Mouse (Mus musculus) right cerebral cortex, postnatal 36 days (tissue): Measurements from ENCODE around the gene Tbl3.
"Not testable (repeated sequence)": the region's sequence is repeated elsewhere in the genome, so short reads cannot be mapped to it uniquely, and the experiment has no call there.

ENCODE experiments used
- DNase-seq, 2 experiments: peaks; one replicate each; pipeline ENCODE4 v3.0.0; 2022; ENCODE audit warnings: low spot score in 2 of 2, mixed read lengths in 1 of 2

The Tbl3 gene

DNA sequence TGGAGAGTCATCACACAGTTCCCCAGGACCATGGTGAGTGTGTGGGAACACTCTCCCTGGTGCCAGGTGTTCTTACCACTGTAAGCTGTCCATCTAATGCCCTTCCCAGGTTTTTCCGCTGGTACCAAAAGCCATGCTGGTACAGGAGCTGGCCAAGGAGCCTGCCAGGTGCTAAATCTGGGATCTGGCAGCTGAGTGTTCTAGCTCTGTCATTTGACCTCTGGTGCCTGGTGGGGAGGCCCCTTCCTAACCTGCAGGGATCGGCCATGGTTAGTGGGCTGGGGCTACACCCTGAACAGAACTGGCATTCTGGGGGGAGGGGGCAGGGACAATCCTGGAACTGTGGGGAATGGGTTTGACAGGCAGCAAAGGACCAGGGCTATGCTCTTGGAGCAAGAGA lies 20.2 kb upstream of the Tbl3 start, which contains the start of gene Rpl3l:
Gene Rpl3l, plus strand, starts transcription at position 203 of the 400 bp plus-strand sequence.
- no peak for DNase-seq

DNA sequence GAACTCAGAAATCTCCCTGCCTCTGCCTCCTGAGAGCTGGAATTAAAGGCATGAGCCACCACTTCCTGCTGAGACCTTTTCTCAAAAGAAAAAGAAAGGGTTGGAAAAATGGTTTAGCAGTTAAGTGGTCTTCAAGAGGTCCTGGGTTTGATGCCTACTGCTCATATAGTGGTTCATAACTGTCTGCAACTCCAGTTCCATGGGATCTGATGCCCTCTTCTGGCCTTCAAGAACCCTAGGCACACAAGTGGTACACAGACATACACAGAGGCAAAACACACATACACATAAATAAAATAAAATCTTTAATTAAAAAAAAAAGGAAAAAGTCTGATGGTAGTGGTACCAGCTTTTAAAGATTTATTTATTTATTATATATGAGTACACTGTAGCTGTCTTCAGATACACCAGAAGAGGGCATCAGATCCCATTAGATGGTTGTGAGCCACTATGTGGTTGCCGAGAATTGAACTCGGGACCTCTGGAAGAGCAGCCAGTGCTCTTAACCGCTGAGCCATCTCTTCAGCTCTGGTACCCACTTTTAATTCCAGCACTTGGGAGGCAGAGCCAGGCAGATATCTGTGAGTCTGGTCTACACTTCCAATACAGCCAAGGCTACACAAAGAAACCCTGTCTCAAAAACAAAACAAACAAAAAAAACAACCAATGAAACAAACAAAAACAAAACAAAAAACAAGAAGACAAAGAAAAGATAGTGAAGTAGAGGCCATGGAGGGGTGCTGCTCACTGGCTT lies 18.4 kb upstream of the Tbl3 start:
- DNase-seq: no peak

DNA sequence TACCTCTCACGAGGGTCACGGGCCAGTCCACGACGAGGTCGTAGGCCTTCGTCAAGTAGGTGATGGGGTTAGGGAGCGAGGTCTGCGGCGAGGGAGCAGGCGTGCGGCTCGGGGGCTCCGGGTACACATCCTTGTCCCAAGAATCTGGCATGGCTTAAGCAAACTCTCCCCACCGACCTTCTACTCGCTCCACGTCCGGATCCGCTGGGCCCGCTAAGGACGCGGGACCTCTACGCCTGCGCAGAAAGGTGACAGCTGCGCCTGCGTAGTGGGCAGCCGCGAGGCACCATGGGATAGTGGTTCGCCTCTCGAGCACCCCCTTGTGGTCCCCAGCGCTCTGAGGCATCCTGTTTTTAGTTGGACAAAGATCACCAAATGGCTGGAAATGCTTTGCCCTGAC lies 16.7 kb upstream of the Tbl3 start, which contains the start of gene Ndufb10:
Gene Ndufb10, minus strand, starts transcription at position 295 of the 400 bp plus-strand sequence.
- DNase-seq: peak; percentile 88 to 92

DNA sequence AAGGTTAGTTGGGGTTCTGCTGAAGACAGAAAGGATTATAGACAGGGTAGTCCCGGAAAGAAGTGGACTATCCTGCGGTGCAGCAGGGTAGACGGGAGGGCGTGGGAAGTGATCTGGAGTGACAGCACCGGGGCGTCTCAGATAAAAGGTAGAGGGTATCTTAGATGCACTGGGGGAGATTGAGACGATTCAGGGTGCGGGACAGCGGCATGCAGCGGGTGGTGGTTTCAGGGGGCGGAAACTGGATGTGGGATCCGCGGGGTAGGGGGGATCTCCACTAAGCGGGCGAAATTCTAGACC lies 16.4 kb upstream of the Tbl3 start:
- DNase-seq: no peak

DNA sequence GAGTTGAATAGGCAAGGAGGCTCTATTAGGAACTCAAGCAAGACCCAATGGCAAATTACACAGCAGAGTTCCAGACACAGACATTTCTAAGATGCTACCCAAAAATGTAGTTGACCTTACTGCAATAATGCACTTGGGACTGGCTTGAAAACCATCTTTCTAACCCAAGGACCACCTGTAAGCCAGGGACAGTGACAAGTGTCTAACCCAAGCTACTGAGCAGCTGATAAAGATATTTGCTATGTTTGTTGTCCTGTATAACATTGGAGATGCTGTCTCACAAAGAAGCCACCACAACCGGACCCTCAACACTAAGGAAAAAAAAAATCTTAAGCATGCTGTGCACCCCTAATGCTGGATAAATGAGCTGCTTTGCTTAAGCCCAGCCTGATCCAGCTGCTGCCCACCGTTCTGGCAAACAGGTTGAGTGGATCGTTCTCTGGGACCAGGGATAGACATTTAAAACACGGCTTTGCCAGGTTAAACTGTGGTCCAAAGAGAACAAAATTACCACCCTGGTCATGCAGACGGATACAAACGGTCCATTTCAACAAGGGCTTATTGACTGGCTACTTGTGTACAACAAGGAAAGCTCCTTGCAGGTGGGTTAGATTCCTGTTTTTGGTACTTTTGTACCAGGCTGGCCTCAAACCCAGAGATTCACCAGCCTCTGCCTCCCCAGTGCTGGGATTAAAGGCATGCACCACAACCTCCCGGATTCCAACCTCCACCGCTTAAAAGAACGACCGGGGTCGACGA lies 15.8 kb upstream of the Tbl3 start:
- no peak for DNase-seq

DNA sequence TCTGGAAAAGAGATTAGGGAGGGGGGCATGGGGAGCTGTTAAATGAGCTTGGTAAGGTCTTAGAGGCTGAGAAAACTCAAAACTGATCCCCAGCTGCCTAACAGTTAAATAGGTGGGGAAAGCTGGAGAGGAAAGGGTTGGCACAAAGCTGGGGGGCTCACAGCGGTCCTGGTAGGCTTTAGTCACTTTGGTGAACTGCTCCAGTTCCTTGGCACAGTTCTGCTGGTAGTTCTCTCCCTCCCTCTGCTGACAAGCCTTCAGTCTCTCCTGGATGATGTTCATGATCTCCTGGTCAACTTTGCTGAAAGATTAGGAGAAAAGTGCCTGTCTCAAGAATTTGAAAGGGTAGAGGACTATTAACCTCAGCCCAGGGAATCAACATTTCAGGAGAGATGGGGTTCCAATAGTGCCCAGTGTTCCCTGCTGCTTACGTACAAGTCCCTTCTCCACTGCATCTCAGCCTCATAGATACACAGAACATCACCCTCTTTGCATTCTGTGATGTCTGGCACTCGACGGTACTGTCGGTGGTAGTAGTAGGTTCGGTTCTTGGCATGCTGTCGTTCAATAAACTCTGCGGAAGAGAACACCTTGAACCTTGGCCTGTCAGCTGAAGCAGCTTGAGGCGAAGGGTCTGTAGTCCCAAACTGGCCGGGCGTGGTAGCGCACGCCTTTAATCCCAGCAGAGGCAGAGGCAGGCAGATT lies 14.9 kb upstream of the Tbl3 start:
- no peak for DNase-seq

DNA sequence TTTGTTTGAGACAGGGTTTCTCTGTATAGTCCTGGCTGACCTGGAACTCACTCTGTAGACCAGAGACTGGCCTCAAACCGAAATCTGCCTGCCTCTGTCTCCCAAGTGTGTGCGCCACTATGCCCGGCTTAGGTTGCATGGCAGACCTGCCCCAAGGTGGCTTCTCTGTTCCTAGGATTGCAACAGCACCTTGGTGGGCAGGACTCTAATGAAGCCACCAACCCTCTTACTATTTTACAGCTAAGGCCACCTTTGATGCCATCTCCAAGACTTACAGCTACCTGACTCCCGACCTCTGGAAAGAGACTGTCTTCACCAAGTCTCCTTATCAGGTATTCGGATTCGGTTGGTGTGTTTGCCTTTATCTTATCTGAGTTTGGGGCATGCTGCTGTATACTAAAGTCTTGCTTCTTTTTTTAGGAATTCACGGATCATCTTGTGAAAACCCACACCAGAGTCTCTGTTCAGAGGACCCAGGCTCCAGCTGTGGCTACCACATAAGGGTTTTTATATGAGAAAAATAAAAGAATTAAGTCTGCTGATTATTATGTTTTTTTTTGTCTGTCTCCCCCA lies 14.0 kb upstream of the Tbl3 start:
- not testable (repeated sequence) for DNase-seq

DNA sequence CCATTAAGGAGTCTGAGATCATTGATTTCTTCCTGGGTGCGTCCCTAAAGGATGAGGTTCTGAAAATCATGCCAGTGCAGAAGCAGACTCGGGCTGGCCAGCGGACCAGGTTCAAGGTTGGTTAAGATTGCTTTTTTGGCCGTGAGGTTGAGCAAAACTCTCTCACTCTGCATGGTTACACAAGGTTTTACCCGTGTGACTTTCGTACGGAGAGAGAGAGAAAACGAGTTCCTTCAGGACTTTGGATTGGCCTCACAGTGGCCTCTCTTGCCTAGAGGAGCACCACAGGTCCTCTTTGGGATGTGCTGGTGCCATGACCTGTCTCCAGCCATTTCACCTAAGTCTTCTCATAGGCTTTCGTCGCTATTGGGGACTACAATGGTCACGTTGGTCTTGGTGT lies 13.2 kb upstream of the Tbl3 start:
- DNase-seq: not testable (repeated sequence)

DNA sequence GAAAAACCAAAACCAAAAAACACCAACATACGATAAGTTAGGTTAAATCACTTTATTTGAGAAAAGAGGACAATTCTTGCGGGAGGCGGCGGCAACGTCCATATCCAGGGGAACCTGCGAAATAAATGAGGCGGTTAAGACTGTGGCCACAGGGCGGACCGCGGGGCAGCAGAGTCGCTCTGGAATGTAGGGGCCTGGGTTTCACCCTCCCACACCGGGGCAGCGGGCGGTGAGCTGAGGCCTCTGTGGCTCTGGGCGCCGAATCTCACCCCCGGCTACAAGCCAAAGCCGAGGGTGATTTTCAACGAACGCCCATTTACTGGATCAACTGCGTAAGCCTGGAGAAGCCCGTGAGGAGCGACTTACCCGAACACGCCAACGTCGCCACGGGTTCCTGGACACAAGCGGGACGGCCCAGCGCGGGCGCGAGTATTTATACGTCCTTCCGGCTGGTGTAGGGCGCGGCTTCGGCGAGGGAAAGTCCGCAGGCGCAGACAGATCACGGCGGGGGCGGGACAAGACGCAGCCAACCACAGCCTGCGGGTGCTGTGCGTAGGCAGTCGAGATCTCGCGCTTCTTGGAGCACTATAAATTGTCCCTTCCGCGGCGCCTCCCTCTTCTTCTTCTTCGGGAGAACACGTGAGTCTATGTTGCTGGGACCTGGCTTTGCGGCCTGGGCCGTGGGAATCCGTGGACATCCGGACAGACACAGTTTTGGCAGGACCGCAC lies 12.2 kb upstream of the Tbl3 start:
- DNase-seq: peak; percentile 99

DNA sequence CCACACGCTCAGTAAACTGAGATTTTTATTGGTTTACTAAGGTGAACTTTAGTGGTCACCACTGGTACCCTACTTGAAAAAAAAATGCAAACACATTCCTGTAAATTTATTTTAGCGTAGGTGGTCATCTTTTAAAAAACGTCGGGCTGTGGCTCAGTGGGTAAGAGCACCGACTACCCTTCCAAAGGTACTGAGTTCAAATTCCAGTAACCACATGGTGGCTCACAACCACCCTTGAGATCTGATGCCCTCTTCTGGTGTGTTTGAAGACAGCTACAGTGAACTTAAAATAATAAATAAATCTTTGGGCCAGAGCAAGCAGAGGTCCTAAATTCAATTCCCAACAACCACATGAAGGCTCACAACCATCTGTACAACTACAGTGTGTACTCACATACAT lies 11.5 kb upstream of the Tbl3 start:
- DNase-seq: not testable (repeated sequence)

DNA sequence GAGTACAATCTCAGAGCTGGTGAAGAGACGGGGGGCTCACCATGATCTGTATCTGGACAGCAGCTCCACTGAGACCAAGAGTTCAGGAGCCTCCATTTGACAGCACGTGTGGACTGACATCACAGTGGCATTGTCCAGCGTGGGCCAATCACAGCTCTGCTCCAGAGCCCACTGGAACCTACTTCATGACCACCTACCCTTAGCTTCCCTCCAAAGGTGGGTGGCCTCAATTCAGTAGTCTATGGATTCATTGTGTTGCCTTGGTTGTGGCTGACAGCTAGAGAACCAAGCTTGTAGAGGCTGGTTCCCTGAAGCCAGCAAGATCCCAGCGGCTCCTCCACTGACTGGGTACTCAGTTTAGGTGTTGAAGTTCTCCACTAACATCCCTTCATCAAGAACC lies 10.5 kb upstream of the Tbl3 start, which contains the start of the genes Rnf151 and Rps2:
Gene Rnf151, minus strand, starts transcription at position 121 of the 400 bp plus-strand sequence.
Gene Rps2, plus strand, starts transcription at position 174 of the 400 bp plus-strand sequence.
- DNase-seq: no peak

DNA sequence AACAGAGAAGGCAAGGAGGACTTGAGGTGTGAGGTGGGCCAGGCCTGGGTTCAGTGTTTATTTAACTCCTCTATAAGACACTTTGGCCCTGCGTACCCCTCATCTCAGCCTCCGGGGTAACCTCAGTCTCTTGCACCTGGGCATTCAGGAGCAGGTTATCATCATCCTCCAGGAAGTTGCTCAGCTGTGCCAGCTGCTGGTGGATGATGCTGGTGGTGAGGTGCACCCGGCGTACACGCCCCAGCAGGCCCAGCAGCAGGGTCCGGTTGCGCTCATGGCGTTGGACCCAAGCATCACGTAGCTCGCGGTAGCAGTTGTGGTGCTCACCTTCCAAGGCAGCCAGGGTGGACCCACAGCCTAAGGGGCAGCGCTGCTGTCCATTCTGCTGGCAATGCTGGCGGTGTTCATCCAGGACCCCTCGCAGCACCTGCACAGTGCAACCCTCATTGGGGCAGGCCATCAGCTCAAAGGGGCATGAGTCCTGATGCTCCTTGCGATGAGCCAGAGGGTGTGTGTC lies 8.8 kb upstream of the Tbl3 start:
- DNase-seq: no peak

DNA sequence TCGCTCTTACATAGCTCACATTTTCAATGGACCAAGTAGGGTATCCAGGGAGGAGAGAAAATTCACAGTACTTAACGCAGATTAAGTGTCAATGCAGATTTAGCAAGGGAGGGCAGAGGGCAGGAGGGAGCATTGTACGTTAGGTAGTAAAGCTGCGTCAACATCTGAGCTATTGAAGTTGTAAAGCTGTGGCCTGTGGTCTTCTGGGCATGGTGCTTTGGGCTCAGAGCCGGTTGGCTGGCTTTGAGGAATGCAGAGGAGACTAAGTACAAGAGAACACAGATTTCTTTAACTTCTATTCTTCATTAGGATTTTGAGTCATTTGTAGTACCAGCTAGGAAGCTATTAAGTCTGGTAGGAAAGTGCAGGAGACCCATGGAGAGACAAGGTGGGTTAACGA lies 8.1 kb upstream of the Tbl3 start:
- no peak for DNase-seq

DNA sequence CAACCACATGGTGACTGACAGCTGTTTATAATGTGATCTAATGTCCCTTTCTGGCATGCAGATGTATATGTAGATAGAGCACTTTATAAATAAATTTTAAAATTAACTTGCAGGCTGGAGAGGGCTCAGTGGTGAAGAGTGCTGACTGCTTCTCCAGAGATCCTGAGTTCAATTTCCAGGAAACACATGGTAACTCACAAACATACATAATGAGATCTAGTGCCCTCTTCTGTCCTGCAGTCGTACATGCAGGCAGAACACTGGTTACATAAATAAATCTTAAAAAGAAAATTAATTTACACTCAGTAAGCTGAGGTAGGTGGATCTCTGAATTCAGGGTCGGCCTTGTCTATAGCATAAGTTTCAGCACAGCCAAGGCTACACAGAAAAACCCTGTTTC lies 1.2 kb upstream of the Tbl3 start:
- DNase-seq: no peak

DNA sequence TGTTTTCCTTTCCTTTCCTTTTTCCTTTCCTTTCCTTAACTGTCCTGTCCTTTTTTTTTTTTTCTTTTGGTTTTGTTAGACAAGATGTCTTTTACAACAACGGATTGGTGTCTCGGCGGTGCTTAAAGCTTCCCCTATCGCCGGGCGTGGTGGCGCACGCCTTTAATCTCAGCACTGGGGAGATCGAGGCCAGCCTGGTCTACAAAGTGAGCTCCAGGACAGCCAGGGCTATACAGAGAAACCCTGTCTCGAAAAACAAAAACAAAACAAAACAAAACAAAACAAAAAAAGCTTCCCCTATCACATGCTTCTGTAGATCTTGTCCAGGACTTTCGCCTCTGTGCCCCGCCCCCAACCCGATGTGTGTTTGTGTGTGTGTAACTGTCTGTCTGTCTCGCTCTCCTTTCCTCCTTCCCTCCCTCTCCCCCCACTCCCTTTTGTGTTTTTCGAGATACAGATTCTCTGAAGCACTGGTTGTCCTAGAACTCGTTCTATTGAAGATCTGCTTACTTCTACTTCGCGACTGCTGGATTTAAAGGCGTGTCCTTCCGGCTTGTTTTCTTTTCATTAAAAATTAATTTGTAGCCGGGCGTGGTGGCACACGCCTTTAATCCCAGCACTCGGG lies 453 bp upstream of the Tbl3 start:
- no peak for DNase-seq

DNA sequence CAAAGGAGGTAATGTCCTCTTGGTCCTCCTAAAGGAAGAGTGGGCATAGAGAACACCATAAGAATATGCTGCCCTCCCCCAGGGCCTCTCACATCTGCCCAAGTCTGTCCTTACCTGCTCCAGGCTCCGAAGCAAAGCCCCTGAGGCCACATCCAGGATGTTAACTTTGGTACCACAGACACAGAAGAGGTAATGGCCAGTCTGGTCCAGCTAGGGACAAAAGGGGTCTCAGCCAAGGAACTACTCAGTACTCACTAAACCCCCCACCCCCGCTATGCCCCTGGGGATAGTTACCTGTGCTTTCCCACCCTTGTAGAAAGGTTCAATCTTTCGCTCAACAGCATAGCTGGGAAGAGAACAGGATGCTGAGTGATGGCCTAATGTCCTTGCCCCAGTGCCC lies 1.6 kb downstream of the Tbl3 start:
- no peak for DNase-seq

DNA sequence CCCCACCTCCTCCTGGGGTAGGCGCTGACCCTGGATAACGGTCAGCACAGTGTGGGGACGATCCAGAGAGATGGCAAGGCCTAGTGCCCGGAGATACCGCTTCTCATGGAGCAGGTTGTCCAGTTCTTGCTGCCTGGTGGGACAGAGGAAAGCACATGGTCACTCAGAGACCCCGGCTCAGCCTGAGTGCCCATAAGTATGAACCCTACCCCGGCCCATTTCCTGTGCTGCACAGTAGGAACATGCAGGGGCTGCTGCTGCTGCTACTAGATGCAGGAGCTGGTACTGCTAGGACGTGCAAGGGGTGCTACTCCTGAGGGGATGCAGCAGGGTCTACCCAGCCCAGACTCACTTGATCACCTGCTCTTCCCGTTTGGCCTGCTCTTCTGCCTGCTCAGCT lies 6.2 kb downstream of the Tbl3 start:
- no peak for DNase-seq

DNA sequence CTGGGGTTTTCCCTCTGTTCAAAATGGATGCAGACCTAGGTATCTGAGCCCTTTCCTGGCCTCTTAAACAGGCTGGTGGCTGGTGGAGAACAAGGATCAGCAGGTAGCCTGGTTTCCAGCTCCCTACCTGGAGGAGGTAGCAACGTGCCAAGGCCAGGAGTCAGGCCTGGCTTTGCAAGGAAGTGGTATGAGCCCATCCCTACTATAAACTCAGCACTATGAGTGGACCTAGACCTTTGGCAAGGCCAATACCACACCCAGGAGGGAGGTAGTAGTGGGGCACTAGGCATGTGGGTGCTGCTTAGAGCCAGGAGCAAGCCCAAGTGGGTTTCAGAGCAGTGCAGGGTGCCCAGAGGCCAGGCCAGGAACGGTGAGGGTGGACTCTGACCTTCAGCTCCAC lies 8.0 kb downstream of the Tbl3 start:
- no peak for DNase-seq

DNA sequence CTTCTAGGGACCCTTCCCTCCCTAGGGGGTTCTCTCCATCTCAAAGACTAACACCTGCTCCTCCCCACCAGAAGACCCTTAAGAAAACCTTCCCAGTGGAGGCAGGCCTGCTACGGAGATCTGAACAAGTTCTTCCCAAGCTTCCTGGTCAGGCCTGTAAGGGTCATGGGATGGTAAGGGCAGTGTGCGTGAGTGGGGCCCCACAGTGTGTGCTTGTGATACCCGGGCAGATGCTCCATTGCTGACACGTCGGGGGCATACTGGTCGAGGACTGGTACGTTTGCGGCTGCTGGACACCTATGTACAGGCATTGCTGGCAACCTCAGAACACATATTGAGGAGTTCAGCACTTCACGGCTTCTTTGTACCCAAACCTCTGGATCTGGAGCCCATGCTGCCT lies 8.7 kb downstream of the Tbl3 start:
- no peak for DNase-seq

DNA sequence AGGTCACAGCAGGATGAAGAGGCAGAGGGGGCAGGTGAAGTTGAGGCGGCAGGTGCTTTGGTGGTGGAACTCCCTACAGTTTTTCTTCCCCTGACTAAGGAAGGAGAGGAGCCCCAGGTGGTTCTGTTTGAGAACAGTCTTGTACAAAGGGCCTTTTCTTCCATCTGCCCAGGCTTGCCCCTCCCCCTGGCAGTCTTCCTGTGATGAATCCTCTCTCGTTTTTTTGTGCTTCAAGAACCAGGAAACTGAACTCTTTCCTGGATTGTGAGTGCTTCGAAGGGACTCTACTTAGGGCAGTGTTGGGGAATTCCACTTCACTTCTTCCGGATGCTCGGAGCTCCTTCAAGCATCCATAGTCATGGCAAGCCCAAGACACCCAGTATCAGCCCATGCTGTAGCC lies 9.5 kb downstream of the Tbl3 start:
- no peak for DNase-seq
